Mouse (Mus musculus) right cerebral cortex, postnatal 25 days (tissue): ENCODE data around the gene Carmil1.

Source experiments
- DNase-seq: peaks from one replicate; pipeline ENCODE4 v3.0.0; 2022

The Carmil1 gene

DNA sequence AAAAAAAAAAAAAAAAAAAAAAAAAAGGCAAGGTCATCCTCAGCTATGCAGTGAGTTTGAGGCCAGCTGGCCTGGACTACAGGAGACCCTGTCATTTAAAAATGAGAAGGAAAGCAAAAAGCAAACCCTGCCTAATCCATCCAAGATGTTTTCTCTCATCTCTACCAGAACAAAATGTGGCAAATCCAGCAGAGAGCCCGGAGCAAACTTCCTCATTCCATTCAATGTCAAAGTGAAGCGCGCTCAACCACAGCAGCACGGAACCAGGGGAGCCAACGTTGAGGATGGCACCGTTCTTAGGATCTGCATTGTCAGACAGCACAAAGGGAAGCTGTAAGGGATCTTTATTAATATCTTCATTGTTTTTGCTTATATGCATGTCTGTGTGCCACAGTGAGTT, 22.8 kb downstream of the Carmil1 start:
- DNase-seq = no peak

DNA sequence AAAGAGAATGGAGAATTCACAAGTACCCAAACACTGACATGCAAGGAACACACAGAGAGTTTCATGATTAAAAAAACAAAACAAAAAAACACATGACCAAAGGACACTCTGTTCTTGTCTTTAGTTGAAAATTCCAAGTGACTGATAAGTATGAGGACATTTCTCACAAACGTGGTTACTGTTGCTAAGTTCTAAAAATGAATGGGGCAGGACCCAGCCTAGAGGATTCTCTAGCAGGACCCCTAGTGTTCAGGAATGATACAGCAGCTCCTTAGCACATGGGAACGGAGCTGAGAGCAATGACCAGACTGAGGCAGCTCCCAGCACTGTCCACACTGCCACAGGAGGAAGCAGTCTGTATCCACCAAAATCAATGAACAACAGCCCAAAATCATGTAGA, 26.6 kb downstream of the Carmil1 start:
- DNase-seq = no peak

- no peak for DNase-seq
These were observed 27.0 kb downstream of the Carmil1 start for GRCm38 (mm10) chr13:24253551-24253950.

GRCm38 (mm10) chr13:24251236-24251635, 29.4 kb downstream of the Carmil1 start:
- DNase-seq = no peak

GRCm38 (mm10) chr13:24247928-24248327, 32.7 kb downstream of the Carmil1 start:
- no peak for DNase-seq

- DNase-seq = no peak
These were observed 33.2 kb downstream of the Carmil1 start for GRCm38 (mm10) chr13:24247441-24247840.

DNA sequence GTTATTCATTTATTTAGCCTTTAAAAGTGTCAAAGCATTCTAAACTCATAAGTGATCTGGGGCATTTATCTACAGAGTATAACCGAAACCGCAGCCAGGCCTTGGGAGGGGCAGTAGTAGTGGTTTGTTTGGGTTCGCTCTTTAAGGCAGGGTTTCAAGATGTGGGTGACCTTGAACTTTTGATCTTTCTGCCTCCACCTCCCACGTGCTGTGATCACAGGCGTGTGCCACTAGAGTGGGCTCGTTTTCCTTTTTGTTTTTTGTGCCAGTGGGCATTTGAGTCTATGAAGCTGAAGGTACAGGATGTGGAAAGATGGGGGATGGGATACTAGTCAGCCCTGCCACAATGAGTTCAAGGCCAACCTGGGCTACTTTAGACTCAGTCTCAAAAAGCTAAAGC, 34.3 kb downstream of the Carmil1 start:
- no peak for DNase-seq

GRCm38 (mm10) chr13:24244613-24245012, 36.0 kb downstream of the Carmil1 start:
- DNase-seq = no peak

- DNase-seq = no peak
These were observed 36.6 kb downstream of the Carmil1 start for GRCm38 (mm10) chr13:24243964-24244363.

DNA sequence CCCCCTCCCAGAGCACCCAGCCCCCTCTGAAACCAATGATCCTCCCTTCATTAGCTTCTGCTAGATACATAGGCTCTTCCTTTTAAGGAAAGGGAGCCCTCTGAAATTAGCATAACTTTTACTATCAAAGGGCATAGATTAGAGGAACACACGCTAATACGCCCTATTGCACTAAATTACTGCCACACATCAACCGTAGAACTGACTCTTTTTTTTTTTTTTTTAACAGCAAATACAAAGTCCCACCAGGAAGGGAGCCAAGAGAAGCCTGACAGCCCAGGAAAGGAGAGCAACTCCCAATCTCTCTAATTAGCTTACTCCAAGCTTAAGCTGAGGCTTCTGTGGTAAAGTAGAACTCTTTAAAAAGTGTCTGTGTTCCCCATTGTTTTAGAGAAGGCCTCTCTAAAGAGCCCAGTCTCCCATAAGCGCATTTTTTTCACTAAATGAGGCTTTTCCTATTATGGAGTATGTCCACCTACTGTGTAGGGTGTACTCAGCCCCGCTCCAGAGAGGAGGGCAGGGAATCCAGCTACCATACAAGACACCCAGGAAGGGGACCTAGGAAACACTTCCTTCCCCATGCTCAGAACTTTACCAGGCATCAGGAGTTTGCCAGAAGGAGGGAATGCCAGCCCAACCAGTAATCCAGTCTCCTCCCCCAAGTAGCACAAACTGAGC, 38.0 kb downstream of the Carmil1 start:
- no peak for DNase-seq

DNA sequence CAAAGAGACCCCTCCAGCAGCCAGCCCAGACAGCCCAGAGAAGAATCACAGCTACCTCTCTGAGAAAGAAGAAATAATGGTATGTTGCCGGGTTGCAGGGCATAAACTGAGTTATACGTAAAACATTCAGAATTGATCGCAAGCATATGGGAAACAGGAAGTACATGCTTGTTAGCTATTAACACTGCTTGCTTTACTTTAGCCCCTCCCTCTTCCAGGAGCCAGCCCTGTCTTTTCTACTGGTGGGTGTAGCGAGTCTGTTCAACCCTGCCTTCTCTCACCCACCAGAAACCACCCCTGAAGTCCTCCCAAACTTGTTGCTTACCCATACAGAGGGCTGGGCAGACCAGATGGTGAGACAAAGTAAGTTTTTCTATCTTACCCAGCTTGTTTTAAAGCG, 39.4 kb downstream of the Carmil1 start:
- DNase-seq = no peak

- no peak for DNase-seq
These were observed 40.2 kb downstream of the Carmil1 start for GRCm38 (mm10) chr13:24240430-24240829.

DNA sequence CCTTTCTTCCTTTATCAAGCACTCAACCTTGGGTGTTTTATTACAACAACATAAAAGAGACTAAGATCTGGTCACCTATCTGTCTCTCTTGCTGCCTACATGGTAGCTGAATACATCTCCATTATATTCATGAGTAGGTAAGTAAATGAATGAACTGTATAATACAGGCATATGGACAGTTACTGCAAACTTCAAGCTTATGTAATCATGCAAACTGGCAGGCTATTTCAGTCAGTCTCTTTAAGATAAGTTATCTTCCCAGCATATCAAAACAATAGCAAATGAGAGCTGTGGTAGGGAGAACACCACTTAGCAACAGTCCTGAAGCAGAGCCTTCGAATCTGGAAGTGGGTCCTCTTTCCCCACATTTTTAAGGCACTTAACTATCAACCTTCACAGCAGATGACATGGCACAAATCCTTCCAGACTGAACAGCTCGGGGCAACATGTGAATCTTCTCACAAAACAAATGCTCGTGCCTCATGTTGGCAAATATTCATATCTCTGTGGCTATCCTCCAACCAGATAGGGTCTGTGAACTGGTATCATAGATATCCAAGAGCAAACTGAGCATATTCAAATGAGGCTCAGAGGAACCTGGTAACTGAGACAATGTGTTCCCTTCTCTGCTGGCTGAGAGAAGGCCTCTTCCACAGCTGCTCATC, 42.0 kb downstream of the Carmil1 start:
- DNase-seq = peak; percentile 25

- no peak for DNase-seq
These were observed 43.9 kb downstream of the Carmil1 start for GRCm38 (mm10) chr13:24236736-24237135.

DNA sequence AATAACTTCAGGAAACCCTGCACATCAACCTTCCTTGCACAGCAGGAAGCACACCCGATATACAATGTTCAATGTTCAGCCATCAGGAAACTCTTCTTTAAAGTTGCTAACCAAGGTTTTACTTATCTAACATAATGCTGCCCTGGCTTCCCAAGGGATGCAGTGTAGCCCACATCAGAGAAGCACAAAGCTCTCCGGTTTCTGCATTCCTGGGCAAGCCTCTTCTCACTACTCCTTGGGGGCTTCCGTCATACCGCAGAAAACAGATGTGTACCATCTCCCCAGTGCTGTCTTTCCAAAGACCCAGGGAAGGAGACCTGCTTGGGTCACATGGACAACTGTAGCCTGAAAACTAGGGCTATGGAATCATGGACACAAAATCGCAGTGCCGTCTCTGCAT, 47.8 kb downstream of the Carmil1 start:
- DNase-seq = no peak

GRCm38 (mm10) chr13:24231746-24232483, 48.7 kb downstream of the Carmil1 start:
- no peak for DNase-seq

GRCm38 (mm10) chr13:24231146-24231545, 49.4 kb downstream of the Carmil1 start:
- DNase-seq = no peak

- no peak for DNase-seq
These were observed 50.0 kb downstream of the Carmil1 start for GRCm38 (mm10) chr13:24230541-24231095.

GRCm38 (mm10) chr13:24223425-24224201, 57.0 kb downstream of the Carmil1 start:
- no peak for DNase-seq

DNA sequence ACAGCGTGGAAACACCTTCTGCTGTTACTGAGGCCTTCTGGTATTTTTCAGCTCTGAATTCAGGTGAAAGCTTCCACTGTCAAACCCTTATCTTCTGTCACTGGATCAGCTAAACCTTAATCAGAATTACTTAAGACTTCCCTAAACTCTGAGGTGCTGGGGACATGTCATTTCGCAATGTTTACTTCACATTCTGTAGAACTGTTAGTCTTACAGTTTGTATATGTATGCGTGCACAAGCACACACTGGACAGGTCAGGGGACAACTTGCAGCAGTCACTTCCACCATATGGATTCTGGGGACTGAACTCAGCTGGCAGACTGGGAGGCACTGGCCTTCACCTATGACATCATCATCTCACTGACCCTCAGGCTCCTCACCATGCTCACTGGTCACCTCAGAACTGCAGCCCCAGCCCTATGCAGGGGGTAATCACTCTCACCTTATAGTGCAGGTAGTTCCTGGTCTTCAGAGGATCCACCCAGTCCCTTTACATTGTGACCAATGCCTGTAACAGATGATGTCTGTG, 60.1 kb downstream of the Carmil1 start:
- no peak for DNase-seq

DNA sequence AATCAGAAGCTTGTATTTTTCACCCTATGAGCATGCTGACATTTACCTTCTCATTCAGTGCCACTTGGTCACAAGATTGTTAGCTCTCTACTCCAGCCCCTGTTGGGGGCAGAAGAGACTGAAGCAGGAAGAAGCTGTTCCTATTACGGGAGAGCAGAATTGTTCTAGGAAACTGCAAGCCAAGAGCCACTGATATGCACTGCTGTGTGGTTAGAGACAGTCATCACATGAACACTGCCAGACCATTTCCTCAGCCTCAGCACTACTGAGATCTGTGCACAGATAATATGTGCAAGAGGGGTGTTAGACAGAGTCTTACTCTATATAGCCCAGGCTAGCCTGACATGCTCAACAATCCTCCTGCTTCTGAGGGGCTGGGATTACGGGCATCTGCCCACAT, 69.4 kb downstream of the Carmil1 start:
- no peak for DNase-seq

DNA sequence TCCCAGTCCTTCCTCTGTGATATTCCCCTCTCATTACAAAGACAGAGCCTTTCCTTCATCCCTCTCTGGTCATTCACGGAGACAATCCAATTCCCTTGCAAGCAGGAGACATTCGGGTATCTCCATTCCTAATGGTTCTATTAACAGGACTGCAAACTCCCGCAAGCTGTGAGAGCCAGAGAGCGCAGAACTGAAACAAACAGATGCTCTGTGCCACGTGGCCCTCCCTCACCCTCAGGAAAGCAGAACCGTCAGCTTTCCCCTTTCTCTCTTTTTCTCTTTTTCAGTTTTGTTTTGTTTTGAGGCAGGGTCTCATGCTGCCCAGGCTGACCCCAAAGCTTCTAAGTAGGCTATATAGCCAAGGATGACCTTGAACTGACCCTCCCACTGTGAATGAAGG, 74.5 kb downstream of the Carmil1 start:
- no peak for DNase-seq

- DNase-seq = no peak
These were observed 78.3 kb downstream of the Carmil1 start for GRCm38 (mm10) chr13:24202314-24202713.
